Mouse (Mus musculus) stomach, postnatal 0 days (tissue): ENCODE results near the gene Pttg1ip. TPM values are rescaled to one million over a fixed set of nuclear protein-coding genes. Genes with fewer than 3 reads are reported as not detected.
A peak's percentile ranks its signal among the peaks of the same experiment; 100 is the strongest.

Source experiments
- ATAC-seq: fragments of 200-750 bp; cut with Nextera tagmentation; 2 replicates; pipeline ENCODE4 v1.8.0; 2017; ENCODE audit not compliant: low FRiP score, low TSS enrichment
- DNase-seq: peaks from one replicate; pipeline ENCODE4 v3.0.0-alpha.2; 2016; ENCODE audit warnings: low spot score
- H3K27ac ChIP-seq: fragments of 300-500 bp; sonication (generic); replicated peaks from 2 replicates; pipeline ENCODE4 v1.5.1; 2014; ENCODE audit warnings: mild to moderate bottlenecking, control low read depth
- H3K27me3 ChIP-seq: fragments of 300-500 bp; sonication (generic); 2 replicates; pipeline ENCODE4 v1.6.1; 2014; ENCODE audit warnings: low read length; ENCODE audit not compliant: control insufficient read depth, insufficient read depth
- H3K36me3 ChIP-seq: fragments of 300-500 bp; sonication (generic); 2 replicates; pipeline ENCODE4 v1.6.1; 2014; ENCODE audit warnings: low read length, mixed read lengths; ENCODE audit not compliant: control insufficient read depth, insufficient read depth
- H3K4me1 ChIP-seq: fragments of 300-500 bp; sonication (generic); replicated peaks from 2 replicates; pipeline ENCODE4 v1.6.1; 2014; ENCODE audit warnings: antibody characterized with exemption; ENCODE audit not compliant: control insufficient read depth, insufficient read depth
- H3K4me2 ChIP-seq: fragments of 300-500 bp; sonication (generic); replicated peaks from 2 replicates; pipeline ENCODE4 v1.6.1; 2014; ENCODE audit warnings: low read depth, mild to moderate bottlenecking, control low read depth, moderate library complexity
- H3K4me3 ChIP-seq: fragments of 300-500 bp; sonication (generic); 2 replicates; pipeline ENCODE4 v1.5.1; 2014; ENCODE audit warnings: low read depth, low read length, control low read depth
- H3K9ac ChIP-seq: fragments of 300-500 bp; sonication (generic); 2 replicates; pipeline ENCODE4 v1.6.1; 2014; ENCODE audit warnings: mild to moderate bottlenecking, low read length, control low read depth, mixed read lengths
- H3K9me3 ChIP-seq: fragments of 300-500 bp; sonication (generic); 2 replicates; pipeline ENCODE4 v1.6.1; 2016; ENCODE audit warnings: low read length; ENCODE audit not compliant: control insufficient read depth
- CTCF ChIP-seq: IDR thresholded peaks from 2 replicates; pipeline ENCODE4 v1.5.1; 2016; ENCODE audit warnings: antibody characterized with exemption, low read depth, mild to moderate bottlenecking, moderate library complexity
- EP300 ChIP-seq: optimal IDR thresholded peaks from 2 replicates; pipeline ENCODE3; 2016; ENCODE audit warnings: antibody characterized with exemption
- WGBS: fragments of 180-500 bp; shearing (Covaris S2); extraction: QIAGEN DNeasy Blood & Tissue Kit; methylation state at CpG from one replicate; pipeline ENCODE4 v1.1.7; 2014; 5-methylcytosine and 5-hydroxymethylcytosine counted together
- polyA plus RNA-seq: library from polyadenylated mRNA; unstranded; fragments of >200 nt; fragmentation: Nextera tagmentation; extraction: Ambion mirVana; gene quantifications from 2 replicates; pipeline ENCODE4 v1.2.1, GENCODE M21; 2015

Pttg1ip gene
- polyA plus RNA-seq, 1 experiment from 2014 or later: 278 TPM

GRCm38 (mm10) chr10:77560830-77561229, 20.7 kb upstream of the Pttg1ip start:
- Histone ChIP-seq H3K36me3 (no peaks in the 10 kb centered on the region), H3K9ac (no peak overlapping the region), H3K27ac (no peak overlapping the region), H3K4me2 (no peak overlapping the region), H3K4me1 (no peaks in the 10 kb centered on the region), H3K9me3 (no peaks in the 10 kb centered on the region), H3K27me3 (no peaks in the 10 kb centered on the region), H3K4me3 (no peak overlapping the region)
- DNase-seq: no peak
- ATAC-seq: no peak
- 74% methylated on average over 9 of the region's 9 CpGs for WGBS
- TF ChIP-seq CTCF: no peak
- no peak for TF ChIP-seq EP300

- no peaks in the 10 kb centered on the region for H3K36me3 ChIP-seq
- H3K9ac ChIP-seq: no peak overlapping the region
- TF ChIP-seq EP300 (no peak), CTCF (no peak)
- ATAC-seq (no peak; the same call in 1 of the 2 replicates), DNase-seq (no peak)
- H3K4me1 ChIP-seq: no peaks in the 10 kb centered on the region
- H3K9me3 ChIP-seq: no peaks in the 10 kb centered on the region
- H3K4me3 ChIP-seq: no peak overlapping the region
- WGBS: 55% methylated on average over 2 of the region's 2 CpGs
- H3K4me2 ChIP-seq: no peak overlapping the region
- H3K27ac ChIP-seq: no peak overlapping the region
- H3K27me3 ChIP-seq: no peaks in the 10 kb centered on the region
Measured at GRCm38 (mm10) chr10:77561508-77561907, 20.0 kb upstream of the Pttg1ip start.

- Histone ChIP-seq H3K9ac (no peak overlapping the region), H3K27ac (no peak overlapping the region), H3K36me3 (no peaks in the 10 kb centered on the region), H3K4me1 (no peaks in the 10 kb centered on the region; the same call in 1 of the 2 replicates), H3K4me3 (no peak overlapping the region), H3K9me3 (no peaks in the 10 kb centered on the region), H3K4me2 (no peak overlapping the region), H3K27me3 (no peaks in the 10 kb centered on the region)
- ATAC-seq: no peak
- no peak for DNase-seq
- 58% methylated on average over 8 of the region's 8 CpGs for WGBS
- TF ChIP-seq EP300 (no peak), CTCF (no peak)
Measured at GRCm38 (mm10) chr10:77565005-77565404, 16.5 kb upstream of the Pttg1ip start.

- no peaks in the 10 kb centered on the region for H3K36me3 ChIP-seq
- no peak overlapping the region for H3K9ac ChIP-seq
- H3K27ac ChIP-seq: 0 out of 2 replicates have a peak overlapping the region, but pooled peaks have one; percentile 49
- H3K9me3 ChIP-seq: no peaks in the 10 kb centered on the region
- no peaks in the 10 kb centered on the region for H3K27me3 ChIP-seq
- H3K4me1 ChIP-seq: no peaks in the 10 kb centered on the region; the same call in 1 of the 2 replicates
- WGBS: 41% methylated on average over 8 of the region's 8 CpGs
- ATAC-seq (peak; percentile 41; the same call in 1 of the 2 replicates), DNase-seq (peak; percentile 87)
- TF ChIP-seq EP300: no peak
- peak; percentile 91 for TF ChIP-seq CTCF
- H3K4me2 ChIP-seq: no peak overlapping the region
- no peak overlapping the region for H3K4me3 ChIP-seq
Measured at GRCm38 (mm10) chr10:77566651-77567050, 14.9 kb upstream of the Pttg1ip start.

- Histone ChIP-seq H3K4me2 (no peak overlapping the region), H3K27me3 (no peaks in the 10 kb centered on the region), H3K36me3 (no peaks in the 10 kb centered on the region), H3K4me1 (no peaks in the 10 kb centered on the region; the same call in 1 of the 2 replicates), H3K9ac (no peak overlapping the region), H3K4me3 (no peak overlapping the region), H3K27ac (peak overlapping the region; percentile 72), H3K9me3 (no peaks in the 10 kb centered on the region)
- ATAC-seq (no peak), DNase-seq (no peak)
- TF ChIP-seq EP300 (no peak), CTCF (no peak)
- 19% methylated on average over 7 of the region's 7 CpGs for WGBS
Measured at GRCm38 (mm10) chr10:77569481-77569880, 12.0 kb upstream of the Pttg1ip start.

- DNase-seq (peak; percentile 76), ATAC-seq (peak; percentile 43)
- TF ChIP-seq CTCF: no peak
- peak; percentile 61 for TF ChIP-seq EP300
- Histone ChIP-seq H3K9ac (no peak overlapping the region), H3K27me3 (no peaks in the 10 kb centered on the region), H3K4me1 (no peaks in the 10 kb centered on the region; the same call in 1 of the 2 replicates), H3K9me3 (no peaks in the 10 kb centered on the region), H3K4me3 (no peak overlapping the region), H3K27ac (peak overlapping the region; percentile 72), H3K4me2 (no peak overlapping the region), H3K36me3 (no peaks in the 10 kb centered on the region)
- 30% methylated on average over 6 of the region's 6 CpGs for WGBS
Measured at GRCm38 (mm10) chr10:77569973-77570658, 11.4 kb upstream of the Pttg1ip start.
